Mouse (Mus musculus): ENCODE results near the gene Scnn1a.

Scnn1a gene

GRCm38 (mm10) chr6:125344866-125345265, 24.4 kb downstream of the Scnn1a start:
- no peak for DNase-seq

GRCm38 (mm10) chr6:125345625-125346024, 25.2 kb downstream of the Scnn1a start:
- no peak for DNase-seq

- no peak for DNase-seq
These were observed 25.6 kb downstream of the Scnn1a start for GRCm38 (mm10) chr6:125346029-125346428.

- DNase-seq = no peak
These were observed 28.5 kb downstream of the Scnn1a start, which contains the start of gene Tnfrsf1a for GRCm38 (mm10) chr6:125348721-125349574. Gene Tnfrsf1a, plus strand, starts transcription at chr6:125349362.

GRCm38 (mm10) chr6:125349575-125350230, 29.2 kb downstream of the Scnn1a start:
- peak; percentile 71 for DNase-seq

GRCm38 (mm10) chr6:125350231-125350994, 30.0 kb downstream of the Scnn1a start:
- DNase-seq = peak; percentile 32

GRCm38 (mm10) chr6:125350995-125351324, 30.5 kb downstream of the Scnn1a start:
- DNase-seq = no peak

- DNase-seq = no peak
These were observed 31.0 kb downstream of the Scnn1a start for GRCm38 (mm10) chr6:125351368-125352045.

- DNase-seq = no peak
These were observed 31.6 kb downstream of the Scnn1a start for GRCm38 (mm10) chr6:125352046-125352384.

- DNase-seq = no peak
These were observed 32.4 kb downstream of the Scnn1a start for GRCm38 (mm10) chr6:125352811-125353210.

GRCm38 (mm10) chr6:125353221-125353620, 32.8 kb downstream of the Scnn1a start:
- DNase-seq = no peak

GRCm38 (mm10) chr6:125353655-125354054, 33.2 kb downstream of the Scnn1a start:
- DNase-seq = no peak

- peak; percentile 64 for DNase-seq
These were observed 34.1 kb downstream of the Scnn1a start for GRCm38 (mm10) chr6:125354352-125355151.

GRCm38 (mm10) chr6:125355197-125355741, 34.8 kb downstream of the Scnn1a start:
- peak; percentile 34 for DNase-seq

GRCm38 (mm10) chr6:125356264-125356663, 35.8 kb downstream of the Scnn1a start:
- no peak for DNase-seq

- no peak for DNase-seq
These were observed 36.9 kb downstream of the Scnn1a start for GRCm38 (mm10) chr6:125357334-125357733.

GRCm38 (mm10) chr6:125359999-125360398, 39.5 kb downstream of the Scnn1a start:
- no peak for DNase-seq

GRCm38 (mm10) chr6:125360846-125361245, 40.4 kb downstream of the Scnn1a start:
- DNase-seq = no peak

GRCm38 (mm10) chr6:125361467-125362291, 41.2 kb downstream of the Scnn1a start:
- peak; percentile 63 for DNase-seq

GRCm38 (mm10) chr6:125363021-125363420, 42.6 kb downstream of the Scnn1a start:
- DNase-seq = no peak

All from retina, postnatal 1 day (tissue).